In the genomic region with DNA sequence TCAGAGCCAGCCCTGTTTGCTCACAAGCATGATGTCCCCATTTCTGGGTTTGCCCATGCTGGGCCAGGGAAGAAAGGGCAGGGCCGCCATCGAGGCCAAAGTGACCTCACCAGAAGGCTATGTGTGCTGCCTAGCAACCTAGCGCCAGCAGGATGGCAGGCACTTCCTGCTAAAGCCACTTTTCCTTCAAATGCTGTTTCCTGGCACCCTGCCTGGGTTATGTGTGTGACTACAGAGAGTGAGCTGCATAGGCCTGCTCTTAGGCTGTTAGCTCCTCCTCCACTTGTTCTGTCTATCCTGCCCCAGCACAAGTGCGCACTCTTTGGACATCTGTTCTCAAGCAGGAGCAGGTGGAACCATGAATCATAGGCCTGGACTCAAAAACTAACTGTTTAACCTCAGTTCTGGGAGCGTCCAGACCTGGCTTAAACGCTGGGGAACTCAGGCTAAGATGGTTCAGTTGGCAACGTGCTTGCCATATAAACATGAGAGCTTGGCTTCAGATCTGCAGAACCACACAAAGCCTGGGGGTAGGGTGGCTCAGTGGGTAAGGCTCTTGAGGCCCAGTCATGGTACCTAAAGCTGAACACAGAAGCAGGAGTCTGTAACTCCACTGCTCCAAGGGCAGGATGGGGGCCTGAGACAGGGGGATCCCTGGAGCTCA, we compare ENCODE assay signal across 8 mouse cellular contexts. TPM values are rescaled to one million over a fixed set of nuclear protein-coding genes. Genes with fewer than 3 reads are reported as not detected.
DNase-seq lines count a peak whose midpoint lies in the region; ATAC-seq lines count a peak whose summit lies in the region.

No protein-coding gene starts in this region.

- H3K4me3 ChIP-seq in hindbrain, embryonic 13.5 days: no peak overlapping the region
- no peak overlapping the region for H3K4me3 ChIP-seq in lung, embryonic 16.5 days (ENCODE audit: low read length)

- H3K27ac ChIP-seq in hindbrain, embryonic 13.5 days: peak overlapping the region; percentile 86
- peak overlapping the region; percentile 97 for H3K27ac ChIP-seq in lung, embryonic 16.5 days (ENCODE audit: low read length)

- peaks cover 38% of the 10 kb centered on the region for H3K27me3 ChIP-seq in hindbrain, embryonic 13.5 days
- peaks cover 20% of the 10 kb centered on the region for H3K27me3 ChIP-seq in lung, embryonic 16.5 days (ENCODE audit: control insufficient read depth, insufficient read depth, low read depth, low read length)

- H3K4me2 ChIP-seq in hindbrain, embryonic 13.5 days: no peak overlapping the region
- peak overlapping the region; percentile 8; the same call in 1 of the 2 replicates for H3K4me2 ChIP-seq in lung, embryonic 16.5 days (ENCODE audit: low read depth, low read length)

- 0 out of 2 replicates have a peak overlapping the region, but pooled peaks have one; percentile 36 for H3K9ac ChIP-seq in hindbrain, embryonic 13.5 days
- H3K9ac ChIP-seq in lung, embryonic 16.5 days (ENCODE audit: low read length): peak overlapping the region; percentile 25

- 49% methylated on average over 7 of the region's 7 CpGs for WGBS in hindbrain, embryonic 13.5 days
- WGBS in lung, embryonic 16.5 days: 27% methylated on average over 7 of the region's 7 CpGs

- peak; percentile 82 to 87 for DNase-seq in adrenal gland, adult 18-20 months (ENCODE audit: low spot score in 2 of 2)
- peak; percentile 61 to 85 for DNase-seq in cerebellum, postnatal 14 days
- DNase-seq in gastrocnemius, adult 18-20 months (ENCODE audit: low spot score): peak; percentile 67
- peak; percentile 75 to 79 for DNase-seq in layer of hippocampus, postnatal 10 days (ENCODE audit: low spot score in 2 of 2)
- DNase-seq in right cerebral cortex, adult 2 months (ENCODE audit: low spot score in 2 of 2): peak; percentile 84 to 87

- peaks cover 25% of the 10 kb centered on the region for H3K4me1 ChIP-seq in hindbrain, embryonic 13.5 days (replicated peaks)
- H3K4me1 ChIP-seq in lung, embryonic 16.5 days (replicated peaks; ENCODE audit: control insufficient read depth, insufficient read depth, low read length): peaks cover 27% of the 10 kb centered on the region

- no peaks in the 10 kb centered on the region for H3K9me3 ChIP-seq in hindbrain, embryonic 13.5 days
- H3K9me3 ChIP-seq in lung, embryonic 16.5 days (ENCODE audit: control insufficient read depth, low read length): peaks cover 2% of the 10 kb centered on the region; the same call in 1 of the 2 replicates

- ATAC-seq in hindbrain, embryonic 13.5 days (ENCODE audit: low FRiP score): peak; percentile 68
- peak; percentile 93 for ATAC-seq in lung, embryonic 16.5 days (ENCODE audit: low read depth)
- ATAC-seq in erythroblast, adult 5-6 weeks (replicated peaks; ENCODE audit: low FRiP score, poor library complexity, severe bottlenecking): no peak

- H3K36me3 ChIP-seq in hindbrain, embryonic 13.5 days: no peaks in the 10 kb centered on the region
- 0 out of 2 replicates have a peak, but pooled peaks cover 2% of the 10 kb centered on the region for H3K36me3 ChIP-seq in lung, embryonic 16.5 days (ENCODE audit: control insufficient read depth, insufficient read depth, low read length)

RNA-seq across cellular contexts. Expression of a gene that starts 19.0 kb away (rescaled TPM):
- total RNA-seq in adrenal gland, adult 18-20 months (2021): 1 to 10 TPM in 1 of 2 experiments, under 1 TPM in 1; 0.56 to 1.0 TPM
- under 1 TPM; 0.02 to 0.07 TPM for total RNA-seq in gastrocnemius, adult 18-20 months (2021)
- polyA plus RNA-seq in hindbrain, embryonic 13.5 days (2015; fragmentation: Nextera tagmentation; extraction: Ambion mirVana): 0.35 and 0.43 TPM in 2 replicates
- under 1 TPM; 0.57 to 0.65 TPM for total RNA-seq in layer of hippocampus, postnatal 10 days (2021)
- 4.4 and 4.7 TPM in 2 replicates for polyA plus RNA-seq in lung, embryonic 16.5 days (2015; fragmentation: Nextera tagmentation; extraction: Ambion mirVana)
- not detected in 2 replicates for total RNA-seq in erythroblast, adult 5-6 weeks (2015; ENCODE audit: low replicate concordance)
- total RNA-seq in erythroblast, adult 5-6 weeks (2017; ENCODE audit: low replicate concordance): 0.09 and 0.56 TPM in 2 replicates

RNA-seq across cellular contexts. Expression of a gene that starts 20.0 kb away (rescaled TPM):
- 100 to 1,000 TPM; 208 to 244 TPM for total RNA-seq in adrenal gland, adult 18-20 months (2021)
- 100 to 1,000 TPM in 1 of 2 experiments, 10 to 100 TPM in 1; 99.6 to 109 TPM for total RNA-seq in gastrocnemius, adult 18-20 months (2021)
- 53.2 and 54.6 TPM in 2 replicates for polyA plus RNA-seq in hindbrain, embryonic 13.5 days (2015; fragmentation: Nextera tagmentation; extraction: Ambion mirVana)
- total RNA-seq in layer of hippocampus, postnatal 10 days (2021): 100 to 1,000 TPM; 112 to 116 TPM
- 23.6 and 24.3 TPM in 2 replicates for polyA plus RNA-seq in lung, embryonic 16.5 days (2015; fragmentation: Nextera tagmentation; extraction: Ambion mirVana)
- 8.3 and 8.6 TPM in 2 replicates for total RNA-seq in erythroblast, adult 5-6 weeks (2015; ENCODE audit: low replicate concordance)
- 11.3 and 12.7 TPM in 2 replicates for total RNA-seq in erythroblast, adult 5-6 weeks (2017; ENCODE audit: low replicate concordance)

RNA-seq across cellular contexts. Expression of a gene that starts 20.2 kb away (rescaled TPM):
- 10 to 100 TPM; 17.3 to 20.7 TPM for total RNA-seq in adrenal gland, adult 18-20 months (2021)
- 10 to 100 TPM; 16.9 to 20.4 TPM for total RNA-seq in gastrocnemius, adult 18-20 months (2021)
- 87.7 and 91.7 TPM in 2 replicates for polyA plus RNA-seq in hindbrain, embryonic 13.5 days (2015; fragmentation: Nextera tagmentation; extraction: Ambion mirVana)
- total RNA-seq in layer of hippocampus, postnatal 10 days (2021): 10 to 100 TPM; 39.0 to 46.2 TPM
- polyA plus RNA-seq in lung, embryonic 16.5 days (2015; fragmentation: Nextera tagmentation; extraction: Ambion mirVana): 74.9 and 87.3 TPM in 2 replicates
- total RNA-seq in erythroblast, adult 5-6 weeks (2015; ENCODE audit: low replicate concordance): 10.4 and 14.4 TPM in 2 replicates
- total RNA-seq in erythroblast, adult 5-6 weeks (2017; ENCODE audit: low replicate concordance): 2.7 and 6.4 TPM in 2 replicates

RNA-seq across cellular contexts. Expression of a gene that starts 50.9 kb away (rescaled TPM):
- total RNA-seq in adrenal gland, adult 18-20 months (2021): 10 to 100 TPM; 30.9 to 42.1 TPM
- 10 to 100 TPM in 1 of 2 experiments, 1 to 10 TPM in 1; 8.9 to 11.0 TPM for total RNA-seq in gastrocnemius, adult 18-20 months (2021)
- polyA plus RNA-seq in hindbrain, embryonic 13.5 days (2015; fragmentation: Nextera tagmentation; extraction: Ambion mirVana): 64.4 and 69.5 TPM in 2 replicates
- 10 to 100 TPM; 84.7 to 94.9 TPM for total RNA-seq in layer of hippocampus, postnatal 10 days (2021)
- 36.1 and 37.3 TPM in 2 replicates for polyA plus RNA-seq in lung, embryonic 16.5 days (2015; fragmentation: Nextera tagmentation; extraction: Ambion mirVana)
- total RNA-seq in erythroblast, adult 5-6 weeks (2015; ENCODE audit: low replicate concordance): 6.1 and 14.6 TPM in 2 replicates
- 6.0 and 6.7 TPM in 2 replicates for total RNA-seq in erythroblast, adult 5-6 weeks (2017; ENCODE audit: low replicate concordance)

RNA-seq across cellular contexts. Expression of a gene that starts 55.1 kb away (rescaled TPM):
- total RNA-seq in adrenal gland, adult 18-20 months (2021): 10 to 100 TPM; 72.8 to 75.2 TPM
- total RNA-seq in gastrocnemius, adult 18-20 months (2021): 10 to 100 TPM; 82.5 to 88.8 TPM
- 63.7 and 64.4 TPM in 2 replicates for polyA plus RNA-seq in hindbrain, embryonic 13.5 days (2015; fragmentation: Nextera tagmentation; extraction: Ambion mirVana)
- 10 to 100 TPM; 50.5 to 51.9 TPM for total RNA-seq in layer of hippocampus, postnatal 10 days (2021)
- polyA plus RNA-seq in lung, embryonic 16.5 days (2015; fragmentation: Nextera tagmentation; extraction: Ambion mirVana): 75.3 and 79.2 TPM in 2 replicates
- total RNA-seq in erythroblast, adult 5-6 weeks (2015; ENCODE audit: low replicate concordance): 7.5 and 11.7 TPM in 2 replicates
- 8.5 and 15.1 TPM in 2 replicates for total RNA-seq in erythroblast, adult 5-6 weeks (2017; ENCODE audit: low replicate concordance)

Comparison
In these comparisons a context has a peak if more than half of its experiments do, and no peak if none do; other contexts are left out.
1. RNA of a gene that starts 20.0 kb away (total RNA-seq): 208 to 244 TPM in adrenal gland, adult 18-20 months, 112 to 116 TPM in layer of hippocampus, postnatal 10 days and 99.6 to 109 TPM in gastrocnemius, adult 18-20 months; 8.3 to 12.7 TPM in erythroblast, adult 5-6 weeks; every median in the first group is over 4 times any median in the second.
2. Peak in every context shown above with its lines, with median percentiles within 50 percentile points of each other: DNase-seq.